Mouse (Mus musculus) MEL (cell line): ENCODE results near the gene Ptpa. TPM values are rescaled to one million over a fixed set of nuclear protein-coding genes. Genes with fewer than 3 reads are reported as not detected.

Experiments
- DNase-seq: peaks from one replicate; pipeline ENCODE4 v3.0.0; 2011; ENCODE audit warnings: low read depth, low spot score
- H3K27ac ChIP-seq: 2 replicates; pipeline ENCODE4 v1.5.1; 2012; ENCODE audit warnings: low read depth, mild to moderate bottlenecking, control low read depth, low read length, moderate library complexity; ENCODE audit not compliant: control insufficient read depth
- H3K27me3 ChIP-seq, 2 experiments: fragments of 150-350 bp in 1 of 2; sonication (generic) in 1 of 2; 2 replicates each; pipeline ENCODE4 v1.6.1; 2012; ENCODE audit warnings: low read length in 2 of 2, mild to moderate bottlenecking in 2 of 2, improper control_type of control experiment in 1 of 2, moderate library complexity in 1 of 2; ENCODE audit not compliant: insufficient read depth in 2 of 2, control insufficient read depth in 1 of 2
- H3K36me3 ChIP-seq, 2 experiments: 2 replicates each; pipeline ENCODE4 v1.6.1; 2012 to 2014; ENCODE audit warnings: low read length in 2 of 2, improper control_type of control experiment in 1 of 2, inconsistent platforms in 1 of 2, mild to moderate bottlenecking in 1 of 2; ENCODE audit not compliant: insufficient read depth in 2 of 2, control insufficient read depth in 1 of 2
- H3K4me1 ChIP-seq, 2 experiments: fragments of 150-350 bp in 1 of 2; sonication (generic) in 1 of 2; 2 replicates each; pipeline ENCODE4 v1.6.1; 2012; ENCODE audit warnings: low read length in 2 of 2, improper control_type of control experiment in 1 of 2, mild to moderate bottlenecking in 1 of 2; ENCODE audit not compliant: insufficient read depth in 2 of 2, control insufficient read depth in 1 of 2
- H3K4me3 ChIP-seq, 2 experiments: fragments of 150-350 bp in 1 of 2; sonication (generic) in 1 of 2; 2 replicates each; pipeline ENCODE4 v1.5.1; 2012; ENCODE audit warnings: low read depth in 2 of 2, low read length in 2 of 2, mild to moderate bottlenecking in 2 of 2, moderate library complexity in 2 of 2, control low read depth in 1 of 2, improper control_type of control experiment in 1 of 2; ENCODE audit not compliant: control insufficient read depth in 1 of 2, insufficient read depth in 1 of 2
- H3K79me2 ChIP-seq: 2 replicates; pipeline ENCODE4 v1.6.1; 2012; ENCODE audit warnings: mild to moderate bottlenecking, low read length, moderate library complexity; ENCODE audit not compliant: control insufficient read depth, poor library complexity, insufficient read depth
- H3K9ac ChIP-seq: 2 replicates; pipeline ENCODE4 v1.6.1; 2012; ENCODE audit warnings: low read depth, mild to moderate bottlenecking, control low read depth, low read length, moderate library complexity; ENCODE audit not compliant: control insufficient read depth, poor library complexity, severe bottlenecking
- H3K9me3 ChIP-seq: fragments of 150-350 bp; sonication (generic); replicated peaks from 2 replicates; pipeline ENCODE4 v1.6.1; 2012; ENCODE audit warnings: mild to moderate bottlenecking, low read length, improper control_type of control experiment, moderate library complexity; ENCODE audit not compliant: insufficient read depth
- BHLHE40 ChIP-seq: IDR thresholded peaks from 2 replicates; pipeline ENCODE4 v1.6.1; 2012; ENCODE audit warnings: low read depth, mild to moderate bottlenecking, inconsistent platforms, low read length, improper control_type of control experiment, borderline replicate concordance
- CHD2 ChIP-seq: IDR thresholded peaks from 2 replicates; pipeline ENCODE4 v1.6.1; 2011; ENCODE audit warnings: low read length, improper control_type of control experiment
- CTCF ChIP-seq, 3 experiments: IDR thresholded peaks in 2 of 3; conservative IDR thresholded peaks in 1 of 3; 2 replicates each; pipeline ENCODE4 v1.5.1; 2011 to 2012; ENCODE audit warnings: low read length in 3 of 3, low read depth in 2 of 3, mild to moderate bottlenecking in 2 of 3, improper control_type of control experiment in 1 of 3, inconsistent platforms in 1 of 3, mixed read lengths in 1 of 3, moderate library complexity in 1 of 3; ENCODE audit not compliant: control insufficient read depth in 1 of 3, insufficient read depth in 1 of 3, poor library complexity in 1 of 3, severe bottlenecking in 1 of 3
- EP300 ChIP-seq, 2 experiments: IDR thresholded peaks; 2 replicates each; pipeline ENCODE4 v1.6.1; 2011; ENCODE audit warnings: improper control_type of control experiment in 2 of 2, low read length in 2 of 2, low read depth in 1 of 2, mild to moderate bottlenecking in 1 of 2
- GATA1 ChIP-seq: IDR thresholded peaks from 2 replicates; pipeline ENCODE4 v1.6.1; 2011; ENCODE audit warnings: low read depth, low read length, improper control_type of control experiment
- JUND ChIP-seq: IDR thresholded peaks from 2 replicates; pipeline ENCODE4 v1.6.1; 2011; ENCODE audit warnings: low read depth, mild to moderate bottlenecking, improper control_type of control experiment, low read length
- KAT2A ChIP-seq: conservative IDR thresholded peaks from 2 replicates; pipeline ENCODE4 v1.6.1; 2012; ENCODE audit warnings: low read depth, low read length, improper control_type of control experiment, inconsistent platforms
- MEF2A ChIP-seq: IDR thresholded peaks from 2 replicates; pipeline ENCODE4 v1.6.1; 2014; ENCODE audit warnings: low read depth, mild to moderate bottlenecking, inconsistent platforms, low read length, improper control_type of control experiment; ENCODE audit not compliant: poor library complexity, insufficient replicate concordance, severe bottlenecking; ENCODE audit errors: extremely low read depth
- MXI1 ChIP-seq: IDR thresholded peaks from 2 replicates; pipeline ENCODE4 v1.6.1; 2011; ENCODE audit warnings: mild to moderate bottlenecking, low read depth, low read length, improper control_type of control experiment
- MYB ChIP-seq: IDR thresholded peaks from 2 replicates; pipeline ENCODE4 v1.6.1; 2011; ENCODE audit warnings: mild to moderate bottlenecking, low read depth, low read length, improper control_type of control experiment
- MYC ChIP-seq: IDR thresholded peaks from 2 replicates; pipeline ENCODE4 v1.6.1; 2011; ENCODE audit warnings: low read depth, mild to moderate bottlenecking, low read length, improper control_type of control experiment, moderate library complexity
- POLR2A ChIP-seq, 2 experiments: IDR thresholded peaks; 2 replicates each; pipeline ENCODE4 v1.6.1; 2011 to 2012; ENCODE audit warnings: low read length in 2 of 2, mild to moderate bottlenecking in 2 of 2, control low read depth in 1 of 2, improper control_type of control experiment in 1 of 2, low read depth in 1 of 2, moderate library complexity in 1 of 2; ENCODE audit not compliant: control insufficient read depth in 1 of 2, insufficient read depth in 1 of 2, poor library complexity in 1 of 2
- POLR2AphosphoS2 ChIP-seq: IDR thresholded peaks from 2 replicates; pipeline ENCODE4 v1.6.1; 2011; ENCODE audit warnings: low read length, improper control_type of control experiment
- POLR2AphosphoS5 ChIP-seq: IDR thresholded peaks from 2 replicates; pipeline ENCODE4 v1.6.1; 2012; ENCODE audit warnings: low read depth, borderline replicate concordance, mild to moderate bottlenecking, inconsistent platforms, low read length, moderate library complexity, mixed read lengths
- SMC3 ChIP-seq: IDR thresholded peaks from 2 replicates; pipeline ENCODE4 v1.6.1; 2011; ENCODE audit warnings: low read depth, low read length, improper control_type of control experiment
- TAL1 ChIP-seq: IDR thresholded peaks from 2 replicates; pipeline ENCODE4 v1.6.1; 2012; ENCODE audit warnings: mild to moderate bottlenecking, inconsistent platforms, low read length, moderate library complexity, mixed read lengths
- USF2 ChIP-seq, 2 experiments: IDR thresholded peaks; 2 replicates each; pipeline ENCODE4 v1.6.1; 2011 to 2012; ENCODE audit warnings: improper control_type of control experiment in 2 of 2, low read length in 2 of 2, borderline replicate concordance in 1 of 2, inconsistent platforms in 1 of 2, low read depth in 1 of 2, mild to moderate bottlenecking in 1 of 2; ENCODE audit not compliant: insufficient read depth in 1 of 2
- ZNF384 ChIP-seq: IDR thresholded peaks from 2 replicates; pipeline ENCODE4 v1.6.1; 2012; ENCODE audit warnings: low read depth, mild to moderate bottlenecking, inconsistent platforms, low read length, improper control_type of control experiment
- polyA plus RNA-seq, 2 experiments: library from polyadenylated mRNA; stranded (reverse) in 1 of 2; unstranded in 1 of 2; fragments of >175 nt in 1 of 2; fragments of >200 nt in 1 of 2; gene quantifications; 2 replicates each; pipeline versions ENCODE4 v1.2.1 to v1.2.4; 2012; ENCODE audit warnings: low replicate concordance in 2 of 2, low read depth in 1 of 2; ENCODE audit not compliant: insufficient read length in 2 of 2, insufficient read depth in 1 of 2, missing spikeins in 1 of 2
- total RNA-seq: library from RNA; depleted of rRNA; stranded (reverse); fragments of 300-350 nt; gene quantifications from 2 replicates; pipeline ENCODE4 v1.2.3, GENCODE M21; 2012

The Ptpa gene
- total and polyA plus RNA-seq, 3 experiments, result 159 to 382 TPM; not detected in 1

DNA sequence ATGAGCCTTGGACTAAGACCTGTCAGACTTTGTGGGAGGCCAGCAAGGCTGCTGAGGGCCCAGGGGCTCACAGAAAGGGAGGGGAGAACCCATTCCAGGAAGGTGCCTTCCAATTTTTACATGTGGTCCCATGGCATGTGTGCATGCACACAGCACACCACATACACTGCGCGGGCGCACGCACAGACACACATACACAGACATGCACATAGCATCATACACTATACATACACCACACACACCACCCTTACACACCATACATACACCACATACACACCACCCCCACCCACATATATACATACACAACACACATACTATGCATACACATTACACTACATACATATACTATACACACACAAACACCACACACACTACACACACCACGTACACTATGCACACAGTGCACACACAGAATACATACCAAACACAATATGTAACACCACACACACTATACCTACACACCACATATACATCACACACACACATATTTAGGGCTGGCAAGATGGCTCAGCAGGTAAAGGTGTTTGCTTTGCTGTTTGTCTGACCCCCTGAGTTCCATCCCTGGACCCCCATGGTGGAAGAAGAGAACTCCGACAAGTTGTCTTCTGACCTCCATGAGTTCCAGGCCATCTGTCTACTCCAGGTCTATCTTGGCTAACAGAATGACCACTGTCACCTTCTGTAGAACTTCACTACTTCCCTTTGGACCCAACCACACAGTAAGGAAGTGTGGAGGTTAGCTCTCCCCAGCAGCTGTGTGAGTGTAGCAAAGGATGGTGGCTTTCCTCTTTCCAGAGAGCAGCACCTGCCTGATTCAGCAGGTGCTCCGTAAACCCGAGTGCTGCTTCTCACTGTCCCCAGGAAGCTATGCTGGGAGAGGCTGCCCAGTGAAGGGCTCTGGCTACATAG, 79.4 kb downstream of the Ptpa start:
- no peak overlapping the region for H3K4me3 ChIP-seq
- H3K9me3 ChIP-seq, result no peaks in the 10 kb centered on the region
- DNase-seq, result no peak
- TF ChIP-seq MYB (no peak), BHLHE40 (no peak), USF2 (IDR thresholded peaks at IDR 0.05; ENCODE audit: borderline replicate concordance in 1 of 2, insufficient read depth in 1 of 2, low read depth in 1 of 2, low read length in 2 of 2) (no peak), JUND (no peak), TAL1 (no peak), MEF2A (no peak), POLR2AphosphoS2 (no peak), ZNF384 (no peak), CHD2 (no peak), KAT2A (no peak), POLR2AphosphoS5 (no peak), GATA1 (no peak), SMC3 (no peak), MYC (no peak), MXI1 (no peak), CTCF (IDR thresholded peaks at IDR 0.05 in 2 of 3, conservative IDR thresholded peaks at IDR 0.05 in 1 of 3; ENCODE audit: control insufficient read depth in 1 of 3, insufficient read depth in 1 of 3, low read depth in 2 of 3, low read length in 3 of 3, poor library complexity in 1 of 3, severe bottlenecking in 1 of 3) (no peak), EP300 (IDR thresholded peaks at IDR 0.05; ENCODE audit: low read depth in 1 of 2, low read length in 2 of 2) (no peak), POLR2A (IDR thresholded peaks at IDR 0.05; ENCODE audit: control insufficient read depth in 1 of 2, insufficient read depth in 1 of 2, low read depth in 1 of 2, low read length in 2 of 2, poor library complexity in 1 of 2) (no peak)
- TF ChIP-seq, all 39 proteins: peak for 0
- peaks cover 0 to 2% of the 10 kb centered on the region in 2 experiments; a peak in 2 of 4 replicates for H3K27me3 ChIP-seq
- no peaks in the 10 kb centered on the region for H3K36me3 ChIP-seq
- no peak overlapping the region for H3K9ac ChIP-seq
- H3K27ac ChIP-seq, result no peak overlapping the region
- H3K4me1 ChIP-seq, result no peaks in the 10 kb centered on the region
- H3K79me2 ChIP-seq, result no peaks in the 10 kb centered on the region
